In the genomic region with DNA sequence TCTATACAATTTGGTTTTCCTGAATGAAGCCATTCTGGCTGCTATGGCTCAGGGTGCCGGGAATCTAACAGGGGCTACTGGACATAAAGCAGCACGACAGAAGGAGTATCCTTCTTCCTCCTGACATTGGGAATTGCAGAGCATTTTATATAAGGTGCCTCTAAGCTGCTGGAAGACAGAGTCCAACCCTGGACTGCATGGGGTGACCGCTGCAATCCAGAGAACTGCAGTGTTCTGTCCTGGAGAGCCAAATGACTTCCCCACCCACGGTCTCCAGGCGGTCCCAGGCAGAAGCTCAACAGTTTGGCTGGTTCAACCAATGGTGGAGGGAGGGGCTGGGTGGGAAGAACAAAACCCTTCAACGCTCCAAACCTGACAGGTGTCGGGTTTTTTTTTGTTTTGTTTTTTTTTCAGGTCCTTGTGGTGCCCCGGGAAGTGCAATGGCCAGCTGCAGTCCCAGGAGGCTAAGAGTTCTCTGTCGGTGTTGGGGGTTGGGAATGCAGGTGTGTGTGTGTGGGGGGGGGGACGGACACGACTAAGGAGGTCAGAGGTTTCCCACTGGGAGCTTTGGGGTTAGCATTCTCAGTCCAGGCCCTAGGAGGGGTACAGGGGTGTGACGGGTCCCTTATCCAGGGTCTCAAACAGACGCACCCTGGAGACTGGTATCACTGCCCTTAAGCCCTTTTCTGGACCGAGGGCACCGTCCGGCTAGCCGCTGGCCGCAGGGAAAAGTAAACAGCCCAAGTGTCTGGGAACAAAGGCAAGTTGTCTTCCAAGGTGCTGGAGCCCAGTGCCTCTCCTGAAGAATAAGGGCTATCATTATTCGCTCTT, we compare ENCODE assay signal across 9 mouse cellular contexts. TPM values are rescaled to one million over a fixed set of nuclear protein-coding genes. Genes with fewer than 3 reads are reported as not detected.
DNase-seq lines count a peak whose midpoint lies in the region; ATAC-seq and TF ChIP-seq lines count a peak whose summit lies in the region.
"Had no signal": no experiment of that assay in that cellular context is flagged by ENCODE, and none has a peak within 500 bp of the region (broad histone marks: within the 10 kb centered on the region; RNA-seq: fewer than 3 reads in every experiment).

No protein-coding gene starts in this region.

- no peaks in the 10 kb centered on the region for H3K27me3 ChIP-seq in kidney, postnatal 0 days (ENCODE audit: insufficient read depth, low read length)
- H3K27me3 ChIP-seq in hindbrain, embryonic 10.5 days (ENCODE audit: insufficient read depth, poor library complexity, severe bottlenecking) = peaks cover 98% of the 10 kb centered on the region
- peaks cover 34% of the 10 kb centered on the region for H3K27me3 ChIP-seq in midbrain, embryonic 13.5 days
- H3K27me3 ChIP-seq: Patski had no signal

- no peak for TF ChIP-seq CTCF in kidney, postnatal 0 days (IDR thresholded peaks at IDR 0.05; ENCODE audit: low read depth)
- no peak for TF ChIP-seq CTCF in brain, embryonic 14.5 days (IDR thresholded peaks at IDR 0.05; ENCODE audit: borderline replicate concordance, extremely low read depth, insufficient read depth, insufficient read length)

- peak overlapping the region; percentile 92 for H3K27ac ChIP-seq in kidney, postnatal 0 days
- peak overlapping the region; percentile 95 for H3K27ac ChIP-seq in hindbrain, embryonic 10.5 days
- peak overlapping the region; percentile 97 for H3K27ac ChIP-seq in midbrain, embryonic 13.5 days

- ATAC-seq in kidney, postnatal 0 days (replicated peaks; ENCODE audit: low FRiP score, low read depth) = 0 out of 2 replicates have a peak, but pooled peaks have one; percentile 2
- ATAC-seq in midbrain, embryonic 13.5 days = no peak; the same call in none of the 2 replicates

- 8% methylated on average over 19 of the region's 19 CpGs for WGBS in kidney, postnatal 0 days
- WGBS in hindbrain, embryonic 10.5 days = 2% methylated on average over 19 of the region's 19 CpGs
- WGBS in midbrain, embryonic 13.5 days = 4% methylated on average over 19 of the region's 19 CpGs

- H3K4me1 ChIP-seq in kidney, postnatal 0 days (replicated peaks; ENCODE audit: insufficient read depth, low read length) = no peaks in the 10 kb centered on the region; the same call in 1 of the 2 replicates
- peaks cover 56% of the 10 kb centered on the region for H3K4me1 ChIP-seq in hindbrain, embryonic 10.5 days (replicated peaks)
- H3K4me1 ChIP-seq in midbrain, embryonic 13.5 days (replicated peaks) = peaks cover 56% of the 10 kb centered on the region

- DNase-seq in kidney, postnatal 0 days (ENCODE audit: low spot score) = no peak
- no peak for DNase-seq in kidney, postnatal 25 days
- DNase-seq in brain, embryonic 14.5 days (ENCODE audit: low read depth) = peak; percentile 26
- DNase-seq in hindbrain, embryonic 10.5 days (ENCODE audit: low spot score) = peak; percentile 19
- no peak for DNase-seq in ovary, postnatal 10 days (ENCODE audit: low spot score)
- DNase-seq in left cerebral cortex, adult 11 months (ENCODE audit: low spot score) = no peak
- no peak for DNase-seq in adrenal gland, postnatal 4 days (ENCODE audit: low spot score in 2 of 2)

- H3K4me3 ChIP-seq in kidney, postnatal 0 days (replicated peaks; ENCODE audit: low read depth, low read length) = peak overlapping the region; percentile 86
- H3K4me3 ChIP-seq in hindbrain, embryonic 10.5 days = peak overlapping the region; percentile 85
- peak overlapping the region; percentile 73 for H3K4me3 ChIP-seq in midbrain, embryonic 13.5 days (replicated peaks)

- no peak for TF ChIP-seq POLR2A in brain, embryonic 14.5 days (IDR thresholded peaks at IDR 0.05; ENCODE audit: borderline replicate concordance, extremely low read depth, insufficient read depth, insufficient read length, poor library complexity, severe bottlenecking)

- H3K36me3 ChIP-seq in kidney, postnatal 0 days (ENCODE audit: insufficient read depth, low read length) = no peaks in the 10 kb centered on the region
- peaks cover 6% of the 10 kb centered on the region for H3K36me3 ChIP-seq in hindbrain, embryonic 10.5 days
- H3K36me3 ChIP-seq in midbrain, embryonic 13.5 days = peaks cover 8% of the 10 kb centered on the region

- H3K4me2 ChIP-seq in kidney, postnatal 0 days (ENCODE audit: low read length) = peak overlapping the region; percentile 99
- H3K4me2 ChIP-seq in midbrain, embryonic 13.5 days (replicated peaks) = peak overlapping the region; percentile 87

- H3K9me3 ChIP-seq in kidney, postnatal 0 days (replicated peaks; ENCODE audit: low read length) = no peaks in the 10 kb centered on the region
- H3K9me3 ChIP-seq in hindbrain, embryonic 10.5 days = no peaks in the 10 kb centered on the region
- no peaks in the 10 kb centered on the region for H3K9me3 ChIP-seq in midbrain, embryonic 13.5 days

- peak overlapping the region; percentile 87 for H3K9ac ChIP-seq in kidney, postnatal 0 days (ENCODE audit: low read depth, low read length)
- H3K9ac ChIP-seq in midbrain, embryonic 13.5 days (replicated peaks) = peak overlapping the region; percentile 97

RNA-seq across cellular contexts. Expression of a gene that starts 1.4 kb away (rescaled TPM):
- polyA plus RNA-seq in kidney, postnatal 0 days (2015; fragmentation: Nextera tagmentation; extraction: Ambion mirVana) = 20.0 and 20.4 TPM in 2 replicates
- 32.5 and 38.7 TPM in 2 replicates for polyA plus RNA-seq in brain, embryonic 14.5 days (2012; rRNA removed)
- 12.7 and 15.5 TPM in 2 replicates for polyA plus RNA-seq in hindbrain, embryonic 10.5 days (2016; fragmentation: Nextera tagmentation; extraction: Ambion mirVana)
- polyA plus RNA-seq in midbrain, embryonic 13.5 days (2015; fragmentation: Nextera tagmentation; extraction: Ambion mirVana) = 33.2 and 38.7 TPM in 2 replicates
- total RNA-seq in adrenal gland, postnatal 4 days (2021) = 10 to 100 TPM; 19.5 to 21.8 TPM

Comparison
In these comparisons a context has a peak if more than half of its experiments do, and no peak if none do; other contexts are left out.
1. DNase-seq: peak in brain, embryonic 14.5 days (single experiment) and hindbrain, embryonic 10.5 days (single experiment); none in kidney, postnatal 0 days (single experiment), kidney, postnatal 25 days (0 of 2), ovary, postnatal 10 days (single experiment), left cerebral cortex, adult 11 months (single experiment) and adrenal gland, postnatal 4 days (0 of 2).
2. Peak in every context shown above with its lines, with median percentiles within 50 percentile points of each other: H3K27ac ChIP-seq and H3K4me3 ChIP-seq.